Mouse (Mus musculus) telencephalon, adult 2 months (tissue): ENCODE data around the gene Cep68.
"Not testable (repeated sequence)": the region's sequence is repeated elsewhere in the genome, so short reads cannot be mapped to it uniquely, and the experiment has no call there.

Experiments used
- DNase-seq: peaks from one replicate; pipeline ENCODE4 v3.0.0-alpha.2; 2011; ENCODE audit warnings: low read depth, low spot score

Gene Cep68

GRCm38 (mm10) chr11:20242366-20243056 lies 6.7 kb downstream of the Cep68 start:
- DNase-seq, result no peak

- no peak for DNase-seq
Measured at GRCm38 (mm10) chr11:20241311-20241710, 7.9 kb downstream of the Cep68 start.

- DNase-seq, result no peak
Measured at GRCm38 (mm10) chr11:20240331-20240730, 8.9 kb downstream of the Cep68 start.

GRCm38 (mm10) chr11:20239279-20239861 lies 9.9 kb downstream of the Cep68 start:
- DNase-seq, result no peak

GRCm38 (mm10) chr11:20237976-20238375 lies 11.3 kb downstream of the Cep68 start:
- no peak for DNase-seq

GRCm38 (mm10) chr11:20237018-20237417 lies 12.2 kb downstream of the Cep68 start:
- DNase-seq, result no peak

GRCm38 (mm10) chr11:20234233-20234632 lies 15.0 kb downstream of the Cep68 start:
- DNase-seq, result no peak

- no peak for DNase-seq
Measured at GRCm38 (mm10) chr11:20232016-20232755, 17.0 kb downstream of the Cep68 start.

GRCm38 (mm10) chr11:20231128-20231878 lies 17.9 kb downstream of the Cep68 start:
- peak; percentile 41 for DNase-seq

GRCm38 (mm10) chr11:20230286-20230685 lies 18.9 kb downstream of the Cep68 start:
- no peak for DNase-seq

GRCm38 (mm10) chr11:20229311-20229710 lies 19.9 kb downstream of the Cep68 start:
- no peak for DNase-seq

- DNase-seq, result no peak
Measured at GRCm38 (mm10) chr11:20228666-20229065, 20.6 kb downstream of the Cep68 start.

- no peak for DNase-seq
Measured at GRCm38 (mm10) chr11:20225938-20226337, 23.3 kb downstream of the Cep68 start.

- DNase-seq, result no peak
Measured at GRCm38 (mm10) chr11:20224196-20224595, 25.0 kb downstream of the Cep68 start.

- DNase-seq, result not testable (repeated sequence)
Measured at GRCm38 (mm10) chr11:20221671-20222070, 27.6 kb downstream of the Cep68 start.

- DNase-seq, result no peak
Measured at GRCm38 (mm10) chr11:20217227-20217626, 32.0 kb downstream of the Cep68 start.

GRCm38 (mm10) chr11:20216415-20216814 lies 32.8 kb downstream of the Cep68 start:
- DNase-seq, result no peak

GRCm38 (mm10) chr11:20214779-20215178 lies 34.5 kb downstream of the Cep68 start:
- no peak for DNase-seq

GRCm38 (mm10) chr11:20211838-20212237 lies 37.4 kb downstream of the Cep68 start:
- DNase-seq, result no peak

- DNase-seq, result no peak
Measured at GRCm38 (mm10) chr11:20207589-20207988, 41.6 kb downstream of the Cep68 start.

GRCm38 (mm10) chr11:20206626-20207223 lies 42.5 kb downstream of the Cep68 start:
- DNase-seq, result no peak

- no peak for DNase-seq
Measured at GRCm38 (mm10) chr11:20205538-20205937, 43.7 kb downstream of the Cep68 start.
